Mouse (Mus musculus): ENCODE data around the gene Defb9. TPM values are rescaled to one million over a fixed set of nuclear protein-coding genes. Genes with fewer than 3 reads are reported as not detected.
"Not testable (repeated sequence)": the region's sequence is repeated elsewhere in the genome, so short reads cannot be mapped to it uniquely, and the experiment has no call there.

Defb9 gene
- not detected for polyA plus RNA-seq (2012; fragmentation: generic; extraction: Trizol)
- long read RNA-seq, experiment 1, result 0 reads
- long read RNA-seq, experiment 2, result 0 reads

GRCm38 (mm10) chr8:21885321-21885720 lies at the start of gene Defb9:
Gene Defb9 (minus strand): TSS chr8:21885421.
- H3ac ChIP-seq (ENCODE audit: control insufficient read depth, insufficient read length, low read depth); H3K27me3 ChIP-seq (ENCODE audit: control insufficient read depth, insufficient read depth, insufficient read length); H3K4me3 ChIP-seq (ENCODE audit: insufficient read depth, poor library complexity, severe bottlenecking); H3K79me2 ChIP-seq (ENCODE audit: control insufficient read depth, insufficient read depth); H3K79me3 ChIP-seq (ENCODE audit: low read depth); H3K36me3 ChIP-seq (ENCODE audit: control insufficient read depth, insufficient read depth): not testable (repeated sequence)

- no peaks in the 10 kb centered on the region for H3K27me3 ChIP-seq (ENCODE audit: control insufficient read depth, insufficient read depth, insufficient read length)
- no peaks in the 10 kb centered on the region for H3K36me3 ChIP-seq (ENCODE audit: control insufficient read depth, insufficient read depth)
- H3ac ChIP-seq (ENCODE audit: control insufficient read depth, insufficient read length, low read depth), result no peak within 1 kb of the TSS
- H3K4me3 ChIP-seq (ENCODE audit: insufficient read depth, poor library complexity, severe bottlenecking), result no peak within 1 kb of the TSS
- no peaks in the 10 kb centered on the region for H3K79me2 ChIP-seq (ENCODE audit: control insufficient read depth, insufficient read depth)
- no peaks in the 10 kb centered on the region for H3K79me3 ChIP-seq (ENCODE audit: low read depth)
- TF ChIP-seq CTCF (IDR thresholded peaks at IDR 0.05; ENCODE audit: control insufficient read depth, insufficient read depth, insufficient read length), result no peak
- no peak for TF ChIP-seq MYOD1 (IDR thresholded peaks at IDR 0.05; ENCODE audit: control insufficient read depth, insufficient read length, low read depth)
- TF ChIP-seq MAX (IDR thresholded peaks at IDR 0.05), result no peak
- TF ChIP-seq MYOG (IDR thresholded peaks at IDR 0.05; ENCODE audit: control insufficient read depth, extremely low read depth, insufficient read length), result no peak
- TF ChIP-seq FOSL1 (IDR thresholded peaks at IDR 0.05; ENCODE audit: insufficient read depth, low read length, poor library complexity, severe bottlenecking), result no peak
- no peak for TF ChIP-seq CEBPB (IDR thresholded peaks at IDR 0.05; ENCODE audit: low read depth)
- no peak for TF ChIP-seq USF1 (IDR thresholded peaks at IDR 0.05; ENCODE audit: low read depth)
Measured at GRCm38 (mm10) chr8:21932610-21933009, 47.4 kb upstream of the Defb9 start, which contains the start of gene Defb15. Gene Defb15 (minus strand): TSS chr8:21932710.

- not testable (repeated sequence) for H3K79me3 ChIP-seq (ENCODE audit: low read depth); H3K4me3 ChIP-seq (ENCODE audit: insufficient read depth, poor library complexity, severe bottlenecking); H3ac ChIP-seq (ENCODE audit: control insufficient read depth, insufficient read length, low read depth); H3K36me3 ChIP-seq (ENCODE audit: control insufficient read depth, insufficient read depth); H3K27me3 ChIP-seq (ENCODE audit: control insufficient read depth, insufficient read depth, insufficient read length); H3K79me2 ChIP-seq (ENCODE audit: control insufficient read depth, insufficient read depth)
Measured at GRCm38 (mm10) chr8:21930754-21931153, 45.5 kb upstream of the Defb9 start.

GRCm38 (mm10) chr8:21915625-21916024 lies 30.4 kb upstream of the Defb9 start:
- H3K36me3 ChIP-seq (ENCODE audit: control insufficient read depth, insufficient read depth), result no peaks in the 10 kb centered on the region
- no peak for TF ChIP-seq MYOD1 (IDR thresholded peaks at IDR 0.05; ENCODE audit: control insufficient read depth, insufficient read length, low read depth)
- TF ChIP-seq MYOG (IDR thresholded peaks at IDR 0.05; ENCODE audit: control insufficient read depth, extremely low read depth, insufficient read length), result no peak
- no peak for TF ChIP-seq MAX (IDR thresholded peaks at IDR 0.05)
- TF ChIP-seq FOSL1 (IDR thresholded peaks at IDR 0.05; ENCODE audit: insufficient read depth, low read length, poor library complexity, severe bottlenecking), result no peak
- TF ChIP-seq USF1 (IDR thresholded peaks at IDR 0.05; ENCODE audit: low read depth), result no peak
- no peak for TF ChIP-seq CEBPB (IDR thresholded peaks at IDR 0.05; ENCODE audit: low read depth)
- TF ChIP-seq CTCF (IDR thresholded peaks at IDR 0.05; ENCODE audit: control insufficient read depth, insufficient read depth, insufficient read length), result no peak
- no peak overlapping the region for H3K4me3 ChIP-seq (ENCODE audit: insufficient read depth, poor library complexity, severe bottlenecking)
- no peaks in the 10 kb centered on the region for H3K27me3 ChIP-seq (ENCODE audit: control insufficient read depth, insufficient read depth, insufficient read length)
- no peaks in the 10 kb centered on the region for H3K79me2 ChIP-seq (ENCODE audit: control insufficient read depth, insufficient read depth)
- no peaks in the 10 kb centered on the region for H3K79me3 ChIP-seq (ENCODE audit: low read depth)
- H3ac ChIP-seq (ENCODE audit: control insufficient read depth, insufficient read length, low read depth), result no peak overlapping the region

GRCm38 (mm10) chr8:21912554-21912953 lies 27.3 kb upstream of the Defb9 start:
- no peaks in the 10 kb centered on the region for H3K79me3 ChIP-seq (ENCODE audit: low read depth)
- no peaks in the 10 kb centered on the region for H3K27me3 ChIP-seq (ENCODE audit: control insufficient read depth, insufficient read depth, insufficient read length)
- no peak overlapping the region for H3ac ChIP-seq (ENCODE audit: control insufficient read depth, insufficient read length, low read depth)
- H3K79me2 ChIP-seq (ENCODE audit: control insufficient read depth, insufficient read depth), result no peaks in the 10 kb centered on the region
- TF ChIP-seq MYOD1 (IDR thresholded peaks at IDR 0.05; ENCODE audit: control insufficient read depth, insufficient read length, low read depth) (no peak), MAX (IDR thresholded peaks at IDR 0.05) (no peak), CTCF (IDR thresholded peaks at IDR 0.05; ENCODE audit: control insufficient read depth, insufficient read depth, insufficient read length) (no peak), USF1 (IDR thresholded peaks at IDR 0.05; ENCODE audit: low read depth) (no peak)
- no peak overlapping the region for H3K4me3 ChIP-seq (ENCODE audit: insufficient read depth, poor library complexity, severe bottlenecking)
- H3K36me3 ChIP-seq (ENCODE audit: control insufficient read depth, insufficient read depth), result no peaks in the 10 kb centered on the region

GRCm38 (mm10) chr8:21911931-21912330 lies 26.7 kb upstream of the Defb9 start:
- Histone ChIP-seq H3ac (ENCODE audit: control insufficient read depth, insufficient read length, low read depth) (no peak overlapping the region), H3K4me3 (ENCODE audit: insufficient read depth, poor library complexity, severe bottlenecking) (no peak overlapping the region), H3K27me3 (ENCODE audit: control insufficient read depth, insufficient read depth, insufficient read length) (no peaks in the 10 kb centered on the region), H3K79me3 (ENCODE audit: low read depth) (no peaks in the 10 kb centered on the region), H3K79me2 (ENCODE audit: control insufficient read depth, insufficient read depth) (no peaks in the 10 kb centered on the region), H3K36me3 (ENCODE audit: control insufficient read depth, insufficient read depth) (no peaks in the 10 kb centered on the region)
- TF ChIP-seq MAX (IDR thresholded peaks at IDR 0.05) (no peak), MYOG (IDR thresholded peaks at IDR 0.05; ENCODE audit: control insufficient read depth, extremely low read depth, insufficient read length) (no peak), CEBPB (IDR thresholded peaks at IDR 0.05; ENCODE audit: low read depth) (no peak), USF1 (IDR thresholded peaks at IDR 0.05; ENCODE audit: low read depth) (no peak), CTCF (IDR thresholded peaks at IDR 0.05; ENCODE audit: control insufficient read depth, insufficient read depth, insufficient read length) (no peak)

GRCm38 (mm10) chr8:21906290-21906689 lies 21.1 kb upstream of the Defb9 start, which contains the start of gene Defb11:
Gene Defb11 (minus strand): TSS chr8:21906412.
- H3K4me3 ChIP-seq (ENCODE audit: insufficient read depth, poor library complexity, severe bottlenecking); H3K79me3 ChIP-seq (ENCODE audit: low read depth); H3K27me3 ChIP-seq (ENCODE audit: control insufficient read depth, insufficient read depth, insufficient read length); H3K79me2 ChIP-seq (ENCODE audit: control insufficient read depth, insufficient read depth); H3K36me3 ChIP-seq (ENCODE audit: control insufficient read depth, insufficient read depth); H3ac ChIP-seq (ENCODE audit: control insufficient read depth, insufficient read length, low read depth): not testable (repeated sequence)

GRCm38 (mm10) chr8:21858586-21858985 lies 26.6 kb downstream of the Defb9 start, which contains the start of gene Defb10:
Gene Defb10 (plus strand): TSS chr8:21858901.
- not testable (repeated sequence) for H3K79me3 ChIP-seq (ENCODE audit: low read depth); H3K4me3 ChIP-seq (ENCODE audit: insufficient read depth, poor library complexity, severe bottlenecking); H3K36me3 ChIP-seq (ENCODE audit: control insufficient read depth, insufficient read depth); H3ac ChIP-seq (ENCODE audit: control insufficient read depth, insufficient read length, low read depth); H3K27me3 ChIP-seq (ENCODE audit: control insufficient read depth, insufficient read depth, insufficient read length); H3K79me2 ChIP-seq (ENCODE audit: control insufficient read depth, insufficient read depth)

All from C2C12 (cell line).